Mouse (Mus musculus): ENCODE measurements around the gene Tert. TPM values are rescaled to one million over a fixed set of nuclear protein-coding genes. Genes with fewer than 3 reads are reported as not detected.
A peak's percentile ranks its signal among the peaks of the same experiment; 100 is the strongest.

The Tert gene
- total RNA-seq (2021): 1 to 10 TPM; 2.6 to 4.4 TPM
- long read RNA-seq, experiment 1: 0 reads
- long read RNA-seq, experiment 2: 0 reads

DNA sequence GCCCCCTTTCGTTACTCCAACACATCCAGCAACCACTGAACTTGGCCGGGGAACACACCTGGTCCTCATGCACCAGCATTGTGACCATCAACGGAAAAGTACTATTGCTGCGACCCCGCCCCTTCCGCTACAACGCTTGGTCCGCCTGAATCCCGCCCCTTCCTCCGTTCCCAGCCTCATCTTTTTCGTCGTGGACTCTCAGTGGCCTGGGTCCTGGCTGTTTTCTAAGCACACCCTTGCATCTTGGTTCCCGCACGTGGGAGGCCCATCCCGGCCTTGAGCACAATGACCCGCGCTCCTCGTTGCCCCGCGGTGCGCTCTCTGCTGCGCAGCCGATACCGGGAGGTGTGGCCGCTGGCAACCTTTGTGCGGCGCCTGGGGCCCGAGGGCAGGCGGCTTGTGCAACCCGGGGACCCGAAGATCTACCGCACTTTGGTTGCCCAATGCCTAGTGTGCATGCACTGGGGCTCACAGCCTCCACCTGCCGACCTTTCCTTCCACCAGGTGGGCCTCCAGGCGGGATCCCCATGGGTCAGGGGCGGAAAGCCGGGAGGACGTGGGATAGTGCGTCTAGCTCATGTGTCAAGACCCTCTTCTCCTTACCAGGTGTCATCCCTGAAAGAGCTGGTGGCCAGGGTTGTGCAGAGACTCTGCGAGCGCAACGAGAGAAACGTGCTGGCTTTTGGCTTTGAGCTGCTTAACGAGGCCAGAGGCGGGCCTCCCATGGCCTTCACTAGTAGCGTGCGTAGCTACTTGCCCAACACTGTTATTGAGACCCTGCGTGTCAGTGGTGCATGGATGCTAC lies at the start of gene Tert:
Gene Tert (plus strand): TSS at position 167 of the 805 bp plus-strand sequence.
- peak; percentile 32 to 40 for DNase-seq (ENCODE audit: low spot score in 2 of 2)

DNA sequence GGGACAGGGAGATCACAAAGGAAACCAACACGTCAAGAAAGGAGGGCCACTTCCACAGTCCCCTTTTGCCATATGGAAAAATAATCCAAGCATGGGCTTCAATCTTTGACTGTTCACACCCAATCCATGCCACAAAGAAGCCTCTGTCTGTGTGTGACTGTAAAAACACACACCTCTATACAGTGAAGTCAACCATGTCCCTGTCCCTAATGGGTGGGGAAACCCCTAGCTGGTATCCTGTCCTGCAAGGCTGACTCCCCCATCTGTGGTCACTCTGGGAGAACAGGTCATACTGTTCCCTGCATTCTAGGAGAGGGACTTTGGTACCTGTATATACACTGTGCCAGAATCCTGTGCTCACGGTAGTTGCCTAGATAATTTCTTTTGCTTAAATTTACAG lies 49.4 kb upstream of the Tert start:
- no peak for DNase-seq (ENCODE audit: low spot score in 2 of 2)

DNA sequence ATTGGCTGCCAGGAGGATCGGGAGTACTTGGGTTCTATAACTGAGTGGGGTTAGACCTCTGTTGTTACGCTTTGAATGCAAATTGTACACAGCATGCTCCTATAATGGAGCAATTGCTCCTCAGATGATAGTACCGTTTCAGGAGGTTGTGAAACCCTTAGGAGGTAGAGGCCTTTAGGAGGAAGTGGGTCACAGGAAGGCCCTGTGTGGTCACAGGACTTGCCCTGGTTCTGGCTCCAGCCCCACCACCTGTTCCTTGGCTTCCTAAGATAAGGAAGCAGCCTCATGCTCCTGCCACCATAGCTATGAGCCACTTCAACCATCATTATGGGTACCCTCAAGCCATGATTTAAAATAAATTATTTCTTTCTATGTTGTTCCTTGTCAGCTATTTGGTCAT lies 35.2 kb upstream of the Tert start:
- DNase-seq (ENCODE audit: low spot score in 2 of 2): no peak

DNA sequence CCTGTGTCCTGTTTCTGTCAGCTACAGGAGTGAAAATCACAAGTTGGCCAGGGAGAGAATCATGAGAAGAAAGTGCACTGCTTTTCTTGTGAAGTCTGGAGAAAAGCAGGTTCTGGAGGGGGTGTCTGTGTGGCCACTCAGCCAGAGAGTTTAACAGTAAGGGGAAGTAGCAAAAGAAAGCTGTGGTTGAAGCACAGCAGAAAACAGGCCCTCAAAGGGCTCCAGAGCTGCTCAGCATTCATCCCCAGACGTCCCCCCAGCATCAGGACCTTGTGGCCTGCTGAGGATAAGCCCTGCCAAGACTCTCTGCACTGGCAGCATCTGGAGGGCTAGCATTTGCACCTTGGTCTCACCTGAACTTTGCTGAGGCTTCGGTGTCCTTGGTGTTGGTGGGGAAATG lies 34.2 kb upstream of the Tert start:
- no peak for DNase-seq (ENCODE audit: low spot score in 2 of 2)

DNA sequence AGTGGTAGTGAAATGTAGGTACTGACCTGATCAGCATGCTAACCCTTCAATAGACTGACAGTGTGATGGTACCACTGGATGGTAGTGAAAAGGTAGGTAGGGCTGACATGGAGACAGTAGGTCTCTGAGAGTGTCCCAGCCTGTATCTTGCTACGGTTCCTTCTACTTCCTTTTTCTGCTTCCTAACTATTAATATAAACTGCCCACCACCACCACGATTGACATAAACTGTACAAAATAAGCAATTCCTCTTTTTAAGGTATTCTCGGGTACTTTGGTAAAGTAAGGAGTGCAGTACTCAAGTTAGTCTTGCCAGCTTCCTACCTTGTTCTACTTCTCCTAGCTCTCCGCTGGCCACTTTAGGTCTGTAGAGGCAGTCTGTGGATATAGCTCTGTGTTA lies 30.4 kb upstream of the Tert start:
- DNase-seq (ENCODE audit: low spot score in 2 of 2): no peak

DNA sequence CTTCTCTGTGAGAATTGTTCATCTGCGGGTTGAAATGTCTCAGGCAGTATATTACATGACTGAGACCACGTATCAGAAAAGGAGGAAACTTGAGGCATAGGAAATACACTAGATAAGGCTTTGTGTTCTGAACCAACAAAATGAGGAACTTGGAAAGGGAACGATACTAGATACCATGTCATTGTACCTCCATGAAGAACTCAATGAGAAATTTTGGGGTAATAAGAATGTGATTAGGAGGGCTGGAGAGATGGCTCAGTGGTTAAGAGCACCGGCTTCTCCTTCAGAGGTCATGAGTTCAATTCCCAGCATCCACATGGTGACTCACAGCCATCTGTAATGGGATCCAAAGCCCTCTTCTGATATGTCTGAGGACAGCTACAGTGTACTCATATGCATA lies 26.5 kb upstream of the Tert start:
- DNase-seq (ENCODE audit: low spot score in 2 of 2): no peak

DNA sequence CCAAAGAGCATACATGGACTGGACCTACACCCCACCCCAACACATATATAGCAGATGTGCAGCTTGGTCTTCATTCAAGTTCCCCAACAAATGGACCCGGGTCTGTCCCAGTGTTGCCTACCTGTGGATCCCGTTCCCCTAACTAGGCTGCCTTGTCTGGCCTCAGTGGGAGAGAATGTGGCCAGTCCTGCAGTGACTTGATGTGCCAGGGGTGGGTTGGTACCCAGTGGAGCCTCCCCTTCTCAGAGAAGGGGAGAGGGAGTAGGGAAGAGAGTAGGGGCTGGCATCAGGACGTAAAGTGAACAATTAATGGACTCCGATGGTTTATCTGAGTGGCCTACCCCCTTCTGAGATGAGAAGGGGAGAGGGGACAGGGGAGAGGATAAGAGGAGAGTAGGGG lies 23.7 kb upstream of the Tert start:
- no peak for DNase-seq (ENCODE audit: low spot score in 2 of 2)

DNA sequence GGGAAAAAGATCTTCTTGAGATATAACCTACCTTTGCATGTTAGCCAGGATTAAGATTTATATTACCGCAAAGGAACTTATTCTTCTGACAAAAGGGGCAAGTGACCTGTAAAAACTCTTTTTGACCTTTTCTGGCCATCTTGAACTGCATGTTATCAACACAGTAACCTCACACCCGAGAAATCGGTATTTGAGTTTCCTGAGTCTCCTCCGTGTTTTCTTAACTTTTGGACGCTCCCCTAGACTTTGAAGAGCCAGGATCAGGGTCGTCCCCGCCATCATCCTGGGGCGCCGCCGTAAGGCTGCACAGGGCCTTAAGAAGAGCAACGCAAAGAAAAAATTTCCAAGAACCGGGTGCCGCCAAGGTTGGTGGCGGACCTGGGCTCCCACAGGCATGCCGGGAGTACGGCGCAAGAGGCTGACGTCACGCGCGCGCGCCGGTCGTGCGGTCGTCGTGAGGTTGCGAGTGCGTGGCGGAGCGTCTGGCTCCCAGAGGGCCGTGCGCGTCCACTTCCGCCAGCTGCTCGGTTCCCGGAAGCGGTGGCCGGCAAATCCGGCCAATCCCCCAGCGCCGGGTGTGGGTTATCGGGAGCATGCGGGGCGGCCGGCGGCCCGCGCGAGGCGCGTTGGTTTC lies 23.1 kb upstream of the Tert start, which contains the start of gene Clptm1l:
Gene Clptm1l (plus strand): TSS at position 485 of the 634 bp plus-strand sequence.
- DNase-seq (ENCODE audit: low spot score in 2 of 2): peak; percentile 95 to 98

DNA sequence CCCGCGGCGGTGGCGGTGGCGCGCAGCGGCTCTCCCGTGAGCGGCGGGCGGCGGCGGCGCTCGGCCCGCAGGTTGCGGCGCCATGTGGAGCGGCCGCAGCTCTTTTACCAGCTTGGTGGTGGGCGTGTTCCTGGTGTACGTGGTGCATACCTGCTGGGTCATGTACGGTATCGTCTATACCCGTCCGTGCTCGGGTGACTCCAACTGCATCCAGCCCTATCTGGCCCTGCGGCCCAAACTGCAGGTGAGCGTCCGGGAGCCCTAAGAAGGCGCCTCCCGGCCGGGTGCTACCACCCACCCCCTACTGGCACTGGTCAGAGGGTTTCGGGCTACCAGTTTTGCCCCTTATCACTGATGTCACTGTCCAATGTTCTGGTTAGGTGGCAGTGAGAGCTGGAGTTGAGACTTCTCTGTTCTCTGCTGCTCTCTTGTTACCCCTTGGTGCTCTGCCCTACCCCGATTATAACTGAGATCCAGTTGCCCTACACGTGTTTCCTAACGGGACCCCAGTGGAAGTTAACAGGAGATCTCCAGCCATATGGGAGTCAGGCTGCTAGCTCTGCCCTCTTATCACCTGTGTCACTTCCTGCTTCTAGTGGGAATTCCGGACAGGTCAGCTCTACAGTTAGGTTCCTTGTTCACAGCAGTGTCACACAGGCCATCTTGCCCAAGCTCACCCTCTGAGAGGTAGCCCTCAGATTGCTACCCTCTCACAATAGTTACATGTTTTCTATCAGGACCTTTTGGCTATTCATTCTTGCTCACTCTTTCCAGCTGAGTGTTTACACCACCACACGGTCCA lies 22.4 kb upstream of the Tert start:
- DNase-seq (ENCODE audit: low spot score in 2 of 2): no peak

DNA sequence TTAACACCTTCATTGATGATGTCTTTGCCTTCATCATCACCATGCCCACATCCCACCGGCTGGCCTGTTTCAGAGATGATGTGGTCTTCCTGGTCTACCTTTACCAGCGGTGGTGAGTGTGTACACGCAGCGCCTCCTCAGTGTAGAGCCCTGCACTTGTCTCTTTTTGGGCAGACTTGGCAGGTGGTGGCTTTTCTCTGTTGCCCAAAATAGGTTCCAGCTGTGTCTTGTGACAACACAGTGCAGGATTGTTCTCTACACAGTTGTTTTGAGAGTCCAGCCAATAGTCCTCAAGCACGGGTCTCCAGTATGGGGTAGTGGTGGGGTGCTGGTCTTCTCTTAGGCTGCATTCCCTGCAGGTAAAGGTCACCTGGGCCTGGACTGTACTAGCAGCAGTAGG lies 8.3 kb upstream of the Tert start:
- DNase-seq (ENCODE audit: low spot score in 2 of 2): no peak

DNA sequence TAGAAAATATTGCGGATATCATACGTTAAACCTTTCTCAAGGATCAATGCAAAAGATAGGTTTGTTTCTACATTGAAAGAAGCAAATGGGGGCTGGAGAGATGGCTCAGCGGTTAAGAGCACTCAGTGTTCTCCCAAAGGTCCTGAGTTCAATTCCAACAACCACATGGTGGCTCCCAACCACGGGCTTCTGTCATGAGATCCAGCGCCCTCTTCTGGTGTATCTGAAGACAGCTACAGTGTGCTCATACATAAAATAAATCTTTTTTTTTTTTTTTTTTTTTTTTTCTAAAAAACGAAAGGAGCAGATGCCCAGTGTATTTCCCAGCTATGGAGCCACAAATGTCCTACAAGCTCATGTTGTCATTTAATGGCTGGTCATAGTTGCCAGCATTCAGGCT lies 6.1 kb upstream of the Tert start:
- no peak for DNase-seq (ENCODE audit: low spot score in 2 of 2)

DNA sequence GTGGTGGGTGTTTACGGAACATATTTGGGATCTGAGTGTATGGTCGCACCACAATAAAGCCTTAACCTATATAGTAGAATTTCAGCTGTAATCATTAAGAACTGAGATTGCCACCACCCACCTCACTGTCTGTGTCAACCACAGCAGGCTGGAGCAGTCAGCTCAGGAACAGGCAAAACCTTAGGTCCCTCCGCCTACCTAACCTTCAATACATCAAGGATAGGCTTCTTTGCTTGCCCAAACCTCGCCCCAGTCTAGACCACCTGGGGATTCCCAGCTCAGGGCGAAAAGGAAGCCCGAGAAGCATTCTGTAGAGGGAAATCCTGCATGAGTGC lies 334 bp upstream of the Tert start:
- no peak for DNase-seq (ENCODE audit: low spot score in 2 of 2)

DNA sequence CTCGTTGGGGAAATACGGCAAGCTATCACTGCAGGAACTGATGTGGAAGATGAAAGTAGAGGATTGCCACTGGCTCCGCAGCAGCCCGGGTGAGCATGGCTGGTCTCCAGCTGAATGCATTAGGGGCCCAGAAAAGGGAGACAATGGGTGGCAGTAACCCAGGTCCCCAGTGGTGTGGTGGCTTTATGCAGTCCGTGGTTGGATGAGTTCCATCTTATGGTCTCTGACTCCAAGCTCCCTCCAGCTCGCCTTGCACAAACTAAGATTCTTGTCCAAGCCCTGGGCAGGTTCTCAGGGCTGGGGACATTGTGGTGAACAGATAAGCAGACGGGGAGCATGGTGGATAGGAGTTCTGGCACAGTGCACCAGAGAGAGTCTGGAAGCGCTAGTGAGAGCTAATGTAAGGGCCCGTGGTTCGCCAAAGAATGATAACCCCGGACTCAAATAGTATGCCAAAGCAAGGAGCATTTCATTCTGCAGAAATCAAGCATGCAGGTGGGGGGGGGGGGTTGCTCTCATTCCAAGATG lies 1.9 kb downstream of the Tert start:
- DNase-seq (ENCODE audit: low spot score in 2 of 2): no peak

DNA sequence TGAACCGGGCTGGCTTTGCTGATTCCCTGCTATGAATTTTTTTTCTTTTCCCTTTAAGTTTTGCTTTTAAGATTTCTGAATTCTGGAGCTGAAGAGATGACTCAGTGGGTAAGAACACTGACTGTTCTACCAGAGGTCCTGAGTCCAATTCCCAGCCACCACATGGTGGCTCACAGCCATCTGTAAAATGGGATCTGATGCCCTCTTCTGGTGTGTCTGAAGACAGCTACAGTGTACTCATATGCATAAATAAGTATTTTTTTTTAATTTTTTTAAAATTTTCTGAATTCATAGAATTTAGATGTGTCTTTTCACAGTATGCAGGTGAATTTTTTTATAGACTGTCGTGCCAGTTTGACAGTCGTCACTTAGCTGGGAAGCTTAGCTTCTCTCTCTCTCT lies 5.1 kb downstream of the Tert start:
- no peak for DNase-seq (ENCODE audit: low spot score in 2 of 2)

DNA sequence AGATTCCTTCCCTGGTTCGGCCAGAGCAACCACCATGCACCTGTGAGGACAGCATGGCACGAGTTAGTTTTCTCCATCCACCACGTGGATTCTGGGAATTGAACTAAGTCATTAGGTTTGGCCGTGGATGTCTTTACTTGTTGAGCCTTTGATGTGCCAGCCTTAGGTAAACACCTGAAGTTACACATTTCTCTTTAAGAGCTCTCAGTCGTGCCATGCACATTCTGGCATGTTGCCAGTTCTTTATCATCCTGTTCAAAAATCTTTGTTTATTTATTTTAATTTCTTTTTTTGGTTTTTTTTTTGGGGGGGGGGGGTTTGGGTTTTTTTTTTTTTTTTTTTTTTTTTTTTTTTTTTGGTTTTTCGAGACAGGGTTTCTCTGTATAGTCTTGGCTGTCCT lies 11.1 kb downstream of the Tert start:
- DNase-seq (ENCODE audit: low spot score in 2 of 2): no peak

DNA sequence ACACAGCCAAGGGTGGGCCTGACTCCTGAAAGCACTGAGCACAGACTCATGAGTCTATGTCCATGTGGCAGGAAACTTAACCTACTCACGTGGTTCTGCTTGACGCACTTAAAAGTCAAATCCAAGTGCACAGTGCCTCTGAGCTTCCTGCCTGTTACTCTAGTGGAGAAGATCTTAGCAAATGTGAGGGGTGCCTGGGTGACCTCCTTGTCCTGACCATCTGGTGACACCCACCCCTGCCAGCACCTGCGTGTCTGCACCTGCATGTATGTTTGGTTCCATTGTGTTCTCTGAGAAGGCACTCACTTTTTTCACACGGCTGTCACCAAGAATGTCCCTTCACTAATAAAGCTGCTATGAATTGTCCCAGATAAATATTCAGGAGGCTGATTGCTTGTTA lies 14.6 kb downstream of the Tert start:
- DNase-seq (ENCODE audit: low spot score in 2 of 2): no peak

DNA sequence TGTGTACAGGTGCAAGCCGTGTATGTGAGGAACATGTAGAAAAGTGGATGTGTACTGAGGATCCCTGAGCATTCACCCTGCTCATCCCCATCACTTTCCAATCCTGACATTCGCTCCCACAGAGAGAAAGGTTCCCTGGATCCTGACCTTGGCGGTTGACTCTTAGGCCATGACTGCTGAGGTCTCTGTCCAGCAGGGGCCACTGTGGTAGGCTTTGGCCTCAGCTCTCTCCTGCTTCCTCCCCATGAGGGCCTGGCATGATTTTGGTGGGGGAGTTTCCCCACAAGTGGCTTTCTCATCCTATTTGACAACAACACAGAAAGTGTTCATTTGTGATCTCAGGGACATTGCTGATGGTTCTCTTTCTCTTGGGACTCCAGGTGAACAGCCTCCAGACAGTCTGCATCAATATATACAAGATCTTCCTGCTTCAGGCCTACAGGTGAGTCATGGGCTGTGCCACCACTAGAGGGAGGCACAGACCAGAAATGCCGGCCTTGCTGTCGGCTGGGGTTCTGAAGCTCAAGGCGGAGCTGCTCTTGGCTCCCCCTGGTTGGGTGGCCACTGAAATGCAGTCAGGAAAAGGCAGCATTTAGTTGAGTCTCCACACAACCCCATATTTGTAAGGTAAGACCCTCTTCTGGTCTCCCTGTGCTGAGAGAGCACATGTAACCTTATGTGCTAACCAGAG lies 19.8 kb downstream of the Tert start:
- peak; percentile 32 to 52 for DNase-seq (ENCODE audit: low spot score in 2 of 2)

DNA sequence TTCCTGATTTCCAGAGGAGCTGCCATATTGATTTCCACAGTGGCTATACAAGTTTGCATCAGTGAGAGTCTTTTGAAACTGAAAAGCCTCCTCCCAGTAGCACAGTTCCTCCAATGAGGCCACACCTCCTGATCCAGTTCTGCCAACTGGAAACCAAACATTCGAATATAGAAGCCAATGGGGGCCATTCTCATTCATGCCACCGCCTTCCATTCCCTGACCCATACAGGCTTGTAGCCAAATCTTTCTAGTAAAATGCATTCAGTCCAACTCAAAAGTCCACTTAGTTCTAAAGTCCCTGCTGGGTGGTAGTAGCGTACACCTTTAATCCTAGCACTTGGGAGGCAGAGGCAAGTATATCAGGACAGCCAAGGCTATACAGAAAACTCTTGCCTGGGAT lies 26.6 kb downstream of the Tert start:
- no peak for DNase-seq (ENCODE audit: low spot score in 2 of 2)

DNA sequence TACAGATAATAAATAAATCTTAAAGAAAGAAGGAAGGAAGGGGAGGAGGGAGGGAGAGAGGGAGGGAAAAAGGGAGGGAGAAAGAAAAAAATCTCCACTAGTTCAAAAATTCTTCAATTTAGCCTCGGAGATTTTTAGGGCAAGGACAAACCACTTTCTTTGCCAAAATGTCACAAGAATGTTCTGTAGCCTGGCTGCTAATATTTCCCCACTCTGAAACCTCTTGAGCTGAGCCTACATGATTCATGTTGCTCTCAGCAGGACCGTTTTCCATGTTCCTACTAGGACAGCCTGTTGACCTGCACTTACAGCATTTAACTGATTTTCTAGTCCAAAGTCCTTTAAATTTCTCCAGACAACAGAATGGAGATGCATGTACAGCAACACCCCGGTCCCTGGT lies 28.3 kb downstream of the Tert start:
- no peak for DNase-seq (ENCODE audit: low spot score in 2 of 2)

DNA sequence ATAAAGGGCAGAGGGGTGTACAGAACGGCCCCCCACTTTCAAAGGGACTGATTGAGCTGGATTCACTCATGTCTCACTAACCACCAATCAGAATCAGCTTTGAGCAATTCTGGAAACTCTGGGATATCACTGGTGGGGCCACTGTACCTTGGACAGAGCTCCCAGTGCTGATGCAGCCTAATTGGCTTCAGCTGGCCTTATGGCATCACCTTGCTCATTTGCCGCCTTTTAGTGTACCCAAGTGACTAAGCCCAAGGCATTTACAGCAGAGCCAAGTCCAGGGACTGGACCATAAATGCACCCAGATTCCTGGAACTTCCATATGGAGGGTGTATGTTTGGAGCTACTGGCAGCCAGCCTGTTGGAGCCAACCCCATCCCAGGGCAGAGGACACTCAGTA lies 32.2 kb downstream of the Tert start:
- no peak for DNase-seq (ENCODE audit: low spot score in 2 of 2)

DNA sequence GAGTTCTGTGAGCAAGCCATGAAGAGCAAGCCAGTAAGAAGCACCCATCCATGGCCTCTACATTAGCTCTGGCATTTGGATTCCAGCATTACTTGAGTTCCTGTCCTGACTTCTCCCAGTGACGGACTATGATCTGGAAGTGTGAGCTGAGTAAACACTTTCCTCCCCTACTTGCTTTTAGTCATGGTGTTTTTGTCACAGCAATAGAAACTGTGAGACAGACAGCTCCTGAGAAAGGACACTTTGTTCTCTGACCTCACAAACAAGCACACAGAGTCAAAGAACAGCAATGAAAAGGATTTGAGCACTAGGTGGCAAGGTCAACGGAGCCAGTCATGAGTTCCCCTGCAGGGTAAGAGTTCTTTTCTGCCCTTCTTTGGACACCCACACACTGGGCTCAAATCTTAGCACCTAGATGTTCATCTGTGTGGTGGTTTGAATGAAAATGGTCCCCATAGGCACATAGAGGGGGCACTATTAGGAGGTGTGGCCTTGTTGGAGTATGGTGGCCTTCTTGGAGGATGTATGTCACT lies 33.5 kb downstream of the Tert start:
- DNase-seq (ENCODE audit: low spot score in 2 of 2): no peak

Data from layer of hippocampus, postnatal 14 days (tissue).